Mouse (Mus musculus) urinary bladder, adult 18-20 months (tissue): ENCODE measurements around the gene Txnrd1.

ENCODE experiments used
- DNase-seq, 2 experiments: peaks; one replicate each; pipeline ENCODE4 v3.0.0; 2022; ENCODE audit warnings: low spot score in 2 of 2, mixed read lengths in 2 of 2

The Txnrd1 gene

DNA sequence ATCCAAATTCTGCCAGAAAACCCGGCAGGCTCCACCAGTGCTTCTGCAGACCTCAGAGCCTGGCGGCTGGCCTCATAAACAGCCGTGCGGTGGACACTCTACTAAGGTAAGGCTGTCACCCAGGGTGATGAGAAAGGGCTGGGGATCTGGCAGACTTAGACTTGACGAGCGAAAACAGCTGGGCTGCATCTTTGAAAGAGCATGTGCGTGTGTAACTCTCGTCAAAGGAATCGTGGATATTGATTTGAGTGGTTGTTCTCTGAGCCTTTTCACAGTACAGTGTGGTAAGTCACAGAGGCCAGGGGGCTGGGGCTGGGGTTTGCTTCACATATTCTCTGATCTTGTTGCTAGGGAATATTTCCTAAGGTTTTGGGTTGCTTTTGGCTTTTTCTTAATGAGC, at the start of gene Txnrd1:
Txnrd1 (plus strand) TSS at position 26 of the 400 bp plus-strand sequence.
- DNase-seq = no peak

DNA sequence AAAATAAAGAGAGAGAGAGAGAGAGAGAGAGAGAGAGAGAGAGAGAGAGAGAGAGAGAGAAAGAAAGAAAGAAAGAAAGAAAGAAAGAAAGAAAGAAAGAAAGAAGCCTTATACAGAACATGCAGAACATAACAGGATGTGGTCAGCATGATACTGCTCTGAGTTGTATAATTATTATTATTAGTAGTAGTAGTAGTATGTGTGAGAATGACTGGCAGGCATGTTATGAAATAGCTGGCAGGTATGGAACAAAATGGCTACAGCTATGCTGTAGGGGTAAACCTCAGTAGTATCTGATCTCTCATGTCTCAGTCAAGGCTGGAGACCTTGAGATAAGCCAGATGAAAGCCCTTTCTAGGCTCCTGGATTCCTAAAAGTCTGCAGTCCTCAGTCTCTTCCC, 44.6 kb upstream of the Txnrd1 start:
- no peak for DNase-seq

DNA sequence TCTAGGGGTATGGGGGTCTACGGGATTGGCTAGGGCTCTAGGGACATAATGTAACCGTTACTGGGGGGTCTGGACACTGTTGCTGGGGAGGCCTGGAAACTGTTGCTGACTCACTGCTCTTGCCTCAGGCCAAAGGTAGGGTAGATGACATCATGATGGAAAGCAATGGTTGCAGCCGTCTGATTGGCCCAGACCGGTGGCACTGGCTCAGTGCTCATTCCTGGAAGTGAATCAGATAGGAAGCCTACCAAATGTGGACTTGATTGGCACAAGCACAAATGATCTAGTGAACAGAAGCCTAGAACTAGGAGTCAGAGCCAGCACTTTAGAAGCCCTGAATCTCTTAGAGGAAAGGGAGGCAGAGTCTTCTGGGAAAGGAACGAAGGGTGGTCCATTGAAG, 43.2 kb upstream of the Txnrd1 start:
- no peak for DNase-seq

DNA sequence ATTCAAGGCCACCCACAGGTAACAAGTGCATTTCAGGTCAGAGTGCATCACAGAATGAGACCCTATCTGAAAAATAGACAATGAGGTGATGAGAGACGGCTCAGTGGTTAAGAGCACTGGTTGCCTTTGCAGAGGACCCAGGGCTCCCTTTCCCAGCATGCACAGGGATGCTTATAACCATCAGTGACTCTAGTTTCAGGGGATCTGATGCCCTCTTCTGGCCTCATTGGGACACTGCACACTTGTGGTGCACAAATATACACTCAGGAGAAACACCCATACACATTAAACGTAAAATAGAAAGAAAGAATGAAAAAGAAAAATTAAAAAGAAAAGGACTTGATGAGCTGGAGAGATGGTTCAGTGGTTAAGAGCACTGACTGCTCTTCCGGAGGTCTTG, 42.0 kb upstream of the Txnrd1 start:
- no peak for DNase-seq

DNA sequence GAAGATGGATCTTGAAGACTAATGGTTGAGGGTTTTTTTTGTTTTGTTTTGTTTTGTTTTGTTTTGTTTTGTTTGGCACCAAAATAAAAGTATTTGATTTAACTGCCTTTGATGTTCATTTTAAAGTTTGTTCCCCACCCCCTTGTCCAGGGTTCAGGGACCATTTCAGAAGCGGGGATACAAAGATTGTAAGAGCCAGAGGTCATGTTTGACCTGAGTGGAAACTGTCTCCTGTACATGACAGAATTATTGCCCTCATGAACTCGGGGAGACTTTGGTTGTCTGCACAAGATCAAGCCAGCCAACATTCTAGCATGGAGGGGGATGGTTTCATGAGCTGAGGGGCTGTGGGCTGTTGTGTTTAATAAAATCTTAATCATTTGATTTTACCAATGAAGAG, 41.4 kb upstream of the Txnrd1 start:
- DNase-seq = no peak

DNA sequence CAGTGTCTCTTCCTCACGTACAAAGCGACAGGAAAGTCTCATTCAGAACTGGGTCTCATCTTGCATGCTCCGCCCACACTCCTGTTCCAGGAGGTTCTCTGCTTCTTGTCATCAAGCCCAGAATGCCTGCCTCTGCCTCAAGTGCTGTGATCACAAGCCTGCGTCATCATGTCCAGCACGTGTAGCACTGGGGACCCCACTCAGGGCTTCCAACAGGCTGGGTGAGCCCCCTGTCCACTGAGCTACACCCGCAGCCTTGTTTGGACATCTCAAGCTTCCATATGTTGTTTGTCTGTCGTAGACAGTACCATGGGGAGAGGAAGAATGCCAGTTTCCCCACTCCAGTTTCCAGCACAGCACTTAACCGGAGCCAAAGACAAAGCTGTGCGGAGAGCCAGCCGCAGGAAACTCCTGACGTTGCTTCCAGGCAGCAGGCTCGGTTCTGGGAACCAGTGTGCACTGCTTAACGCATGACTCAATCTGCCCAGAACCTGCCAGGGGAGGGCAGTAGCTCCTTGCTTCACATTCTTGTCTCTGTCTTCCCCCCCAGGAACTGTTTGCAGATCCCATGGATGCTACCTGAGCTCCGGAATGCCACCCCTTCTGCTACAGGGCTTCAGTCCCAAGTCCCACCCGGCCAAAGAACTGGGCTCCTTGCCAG, 38.5 kb upstream of the Txnrd1 start:
- DNase-seq = peak; percentile 62 to 68

DNA sequence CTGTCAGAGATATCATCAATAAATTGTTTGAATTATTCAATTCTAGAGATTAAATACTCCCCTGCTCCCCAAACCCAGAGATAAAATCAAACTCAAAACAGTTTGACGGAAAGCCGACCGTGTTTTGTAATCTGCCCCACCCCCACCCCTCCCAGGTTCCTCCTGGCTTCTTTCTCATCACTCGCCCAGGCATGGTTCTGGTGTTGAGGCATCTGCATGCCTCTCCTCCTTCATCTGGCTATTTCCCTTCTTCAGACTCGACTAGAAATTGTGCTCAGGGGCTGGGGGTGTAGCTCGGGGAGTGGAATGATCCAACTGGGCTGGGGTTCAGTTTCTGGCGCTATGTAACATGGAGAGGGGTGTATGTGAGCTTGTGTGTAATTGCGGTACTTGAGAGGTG, 38.0 kb upstream of the Txnrd1 start:
- no peak for DNase-seq

DNA sequence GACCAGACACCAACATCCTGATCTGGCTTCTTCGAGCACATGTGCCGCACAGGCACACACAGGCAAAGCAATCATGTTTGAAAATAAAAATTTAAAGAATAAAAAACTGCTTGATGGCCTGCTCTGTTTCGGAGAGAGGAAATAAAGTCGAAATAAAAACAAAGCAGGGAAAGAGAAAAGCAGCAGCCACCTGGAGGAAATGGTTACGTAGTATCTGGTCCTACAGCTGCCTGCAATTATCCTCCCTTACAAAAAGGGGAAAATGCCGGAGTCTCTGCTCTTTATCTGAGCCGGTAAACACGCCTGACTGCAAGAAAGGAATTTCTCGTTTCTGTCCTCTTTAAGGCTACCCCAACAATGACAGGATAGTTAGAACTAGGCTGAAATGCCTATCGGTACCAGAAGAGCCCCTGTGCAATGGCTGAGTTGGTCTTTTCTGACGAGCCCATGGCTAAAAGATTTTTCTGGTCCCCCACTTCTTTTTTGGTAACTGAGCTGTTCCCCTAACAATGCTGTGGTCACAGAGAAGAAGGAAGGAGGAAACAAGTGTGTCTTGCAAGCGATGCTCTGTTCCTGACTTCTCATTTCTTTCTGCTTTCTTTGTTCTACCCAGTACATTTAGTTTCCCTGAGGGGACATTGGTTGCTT, 37.2 kb upstream of the Txnrd1 start:
- no peak for DNase-seq

DNA sequence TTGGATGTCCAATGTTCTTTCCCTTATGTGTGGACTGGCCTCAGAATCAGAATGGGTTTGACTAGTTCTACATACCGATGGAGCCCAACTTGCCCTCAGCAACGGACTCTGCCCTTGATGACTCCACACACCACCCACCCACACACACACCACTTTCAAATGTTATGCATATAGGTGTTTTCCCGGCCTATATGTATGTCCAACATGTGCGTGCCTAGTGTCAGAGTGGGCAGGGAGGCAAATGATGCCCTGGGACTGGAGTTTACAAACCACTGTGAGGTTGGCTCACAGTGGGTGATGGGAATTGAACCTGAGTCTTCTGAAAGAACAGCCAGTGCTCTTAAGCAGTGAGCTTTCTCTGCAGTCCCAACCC, 36.6 kb upstream of the Txnrd1 start:
- DNase-seq = no peak

DNA sequence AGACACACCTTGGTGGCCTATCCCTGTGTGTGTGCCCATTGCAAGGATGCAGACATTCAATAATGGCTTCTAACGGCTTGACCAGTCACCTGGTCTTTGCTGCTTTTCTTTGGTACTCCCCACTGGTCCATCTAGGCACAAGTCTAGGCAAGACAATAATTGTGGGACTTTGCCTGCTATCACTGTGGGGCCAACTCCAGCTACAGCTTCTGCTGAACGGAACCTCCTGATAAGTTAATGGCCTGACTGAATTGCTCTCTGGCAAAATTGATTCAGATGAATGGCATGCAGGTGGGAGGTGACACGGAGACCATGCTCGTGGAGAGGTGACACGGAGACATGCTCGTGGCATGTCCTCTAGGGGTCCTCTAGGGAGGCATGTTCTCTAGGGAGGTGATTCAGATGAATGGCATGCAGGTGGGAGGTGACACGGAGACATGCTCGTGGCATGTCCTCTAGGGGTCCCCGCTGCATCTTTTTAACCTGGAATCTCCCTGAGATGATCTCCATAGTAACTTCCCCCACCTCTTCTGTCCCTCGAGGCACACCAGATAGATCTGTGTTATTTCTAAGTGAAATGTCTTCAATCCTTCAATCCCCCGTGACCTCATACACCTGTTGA, 35.3 kb upstream of the Txnrd1 start:
- DNase-seq = no peak

DNA sequence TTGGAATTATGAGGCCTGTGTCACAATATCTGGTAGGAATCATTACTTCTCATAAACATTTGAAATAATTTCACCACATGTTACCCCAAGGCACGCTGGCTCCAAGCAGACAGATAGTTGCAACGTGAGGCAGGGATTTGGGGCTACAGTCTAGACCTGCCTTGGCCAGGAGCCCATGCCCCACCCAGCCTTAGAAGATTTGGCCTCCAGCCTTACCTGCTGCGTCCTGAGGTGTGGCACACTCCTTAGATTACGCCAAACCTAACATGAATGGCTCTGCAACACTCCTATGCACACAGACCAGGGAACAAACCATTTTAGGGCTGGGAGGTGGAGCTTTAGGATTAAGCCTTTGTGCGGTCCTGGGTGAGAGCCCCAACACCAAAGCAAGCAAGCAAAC, 33.7 kb upstream of the Txnrd1 start:
- no peak for DNase-seq

DNA sequence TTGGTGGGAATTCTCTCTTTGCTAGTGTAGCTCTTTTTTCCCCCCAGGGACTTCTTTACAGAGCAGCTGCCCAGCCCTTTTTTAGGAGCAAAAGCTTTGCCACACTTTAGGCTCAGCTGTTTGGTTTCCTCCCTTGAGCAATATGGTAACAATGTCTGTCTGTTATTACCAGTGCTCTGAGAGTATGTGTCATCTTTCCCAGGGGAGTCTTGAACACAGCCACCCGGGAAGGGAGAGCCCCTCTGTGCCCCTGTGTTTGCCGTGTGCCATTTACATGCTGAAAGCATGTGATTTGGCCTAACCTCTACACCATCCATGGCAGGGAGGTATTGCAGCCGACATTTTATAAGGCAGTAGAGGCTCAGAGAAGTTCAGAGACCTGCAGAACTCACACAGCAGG, 29.4 kb upstream of the Txnrd1 start:
- DNase-seq = no peak

DNA sequence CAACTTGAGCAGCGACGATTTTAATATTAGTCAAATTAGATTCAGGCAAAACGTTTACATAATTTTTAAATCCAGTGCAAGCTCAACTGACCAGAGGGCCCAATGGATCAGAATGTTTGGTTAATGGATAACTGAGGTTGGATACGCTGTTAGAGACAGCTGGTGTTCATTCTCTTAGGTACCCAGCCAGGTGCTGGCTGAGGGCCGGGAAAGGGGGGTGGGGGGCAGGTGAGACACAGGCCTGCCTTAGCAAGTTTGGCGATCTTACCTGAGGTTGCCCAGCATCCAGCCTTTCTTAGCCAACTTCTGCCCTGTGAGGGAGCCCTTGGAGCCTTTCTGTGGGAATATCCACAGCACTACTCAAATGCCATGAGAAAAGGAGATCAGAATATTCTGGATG, 28.6 kb upstream of the Txnrd1 start:
- DNase-seq = no peak

DNA sequence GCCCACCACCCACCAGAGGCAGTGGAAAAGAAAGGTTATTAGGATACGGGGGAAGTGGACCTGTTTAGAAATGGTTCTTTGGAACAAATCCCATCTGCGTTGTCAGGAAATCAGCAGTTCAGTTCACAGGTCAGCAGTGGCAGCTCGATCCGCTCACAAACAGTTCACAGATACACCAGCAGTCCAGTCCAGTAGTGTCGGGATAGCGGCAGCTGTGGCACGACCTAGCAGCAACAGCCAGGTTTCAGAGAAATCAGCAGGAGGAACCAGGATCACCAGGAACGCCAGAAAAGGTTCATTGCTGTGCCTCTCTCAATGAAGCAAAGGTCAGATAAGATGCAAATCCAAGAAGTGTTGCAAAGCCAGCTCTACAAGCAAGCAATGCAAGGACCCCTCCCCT, 27.3 kb upstream of the Txnrd1 start:
- DNase-seq = no peak

DNA sequence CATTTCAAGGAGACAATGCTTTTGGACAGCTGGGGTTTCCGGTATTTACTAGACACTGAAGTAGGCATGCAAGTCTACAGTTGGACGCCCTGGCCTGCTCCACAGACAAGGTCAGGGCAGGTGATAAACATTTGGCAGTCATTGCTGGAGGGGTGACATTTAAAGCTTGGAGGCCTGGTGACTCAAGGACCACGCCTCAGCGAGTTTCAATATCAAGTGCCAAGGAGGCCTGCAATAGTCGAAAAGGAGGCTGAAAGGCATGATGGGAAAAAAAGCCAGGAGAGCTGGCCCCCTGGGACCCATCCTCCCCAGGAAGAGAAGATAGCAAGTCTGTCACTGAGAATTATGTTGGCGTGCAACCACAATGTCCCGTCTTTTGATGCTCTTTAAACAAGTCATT, 26.5 kb upstream of the Txnrd1 start:
- DNase-seq = no peak

DNA sequence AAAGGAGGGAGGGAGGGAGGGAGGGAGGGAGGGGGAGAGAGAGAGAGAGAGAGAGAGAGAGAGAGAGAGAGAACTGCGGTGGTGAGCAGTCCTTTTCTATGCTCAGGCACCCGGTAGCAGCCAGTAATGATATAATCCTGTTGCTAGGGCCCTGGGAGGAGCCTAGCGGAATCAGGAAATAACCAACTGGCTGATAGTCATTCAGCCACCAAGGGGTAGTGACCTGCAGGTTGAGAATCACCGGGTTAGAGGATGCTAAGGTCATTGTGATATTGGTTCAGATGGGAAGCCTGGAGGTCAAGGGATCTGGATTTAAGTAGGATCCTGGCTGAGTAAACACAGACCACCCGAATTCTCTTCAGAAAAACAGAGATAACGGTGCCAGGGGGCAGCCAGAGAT, 25.6 kb upstream of the Txnrd1 start:
- no peak for DNase-seq

DNA sequence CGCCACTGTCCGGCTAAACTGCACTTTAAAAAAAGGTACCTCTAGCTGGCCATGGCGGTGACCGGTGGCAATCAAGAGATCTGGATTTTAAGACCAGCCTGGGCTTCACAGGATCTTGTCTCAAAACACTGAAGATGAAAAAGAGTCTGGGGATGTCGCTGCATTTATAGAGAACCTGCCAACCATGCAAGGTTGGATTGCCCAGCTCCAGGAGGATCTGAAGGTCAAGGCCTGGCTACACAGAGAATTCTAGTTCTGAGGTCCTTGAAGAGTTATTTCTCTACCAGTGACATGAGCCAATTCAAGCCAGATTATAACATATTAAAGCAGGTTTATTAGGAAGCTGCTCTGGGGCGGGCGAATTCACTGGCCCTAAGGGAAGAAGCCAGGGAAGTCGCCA, 24.9 kb upstream of the Txnrd1 start:
- DNase-seq = no peak

DNA sequence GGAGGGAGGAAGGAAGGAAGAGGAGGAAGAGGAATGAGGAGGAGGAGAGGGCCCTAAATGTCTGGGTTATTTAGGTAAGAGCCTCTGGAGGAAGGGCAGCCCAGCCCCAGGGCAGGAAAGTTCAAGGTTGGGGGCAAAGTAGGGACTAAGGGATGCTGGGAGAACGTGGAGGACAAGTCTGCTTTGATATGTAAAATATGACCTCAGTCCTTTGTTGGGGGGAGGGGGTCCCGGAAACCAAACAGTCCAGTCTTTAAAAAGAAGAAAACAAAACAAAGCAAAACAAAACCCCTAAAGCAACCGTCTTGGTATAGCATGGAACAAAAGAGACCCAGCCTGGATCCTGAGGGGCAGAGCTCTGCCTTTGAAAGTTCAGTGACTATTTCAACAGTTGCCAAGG, 24.4 kb upstream of the Txnrd1 start:
- DNase-seq = no peak

DNA sequence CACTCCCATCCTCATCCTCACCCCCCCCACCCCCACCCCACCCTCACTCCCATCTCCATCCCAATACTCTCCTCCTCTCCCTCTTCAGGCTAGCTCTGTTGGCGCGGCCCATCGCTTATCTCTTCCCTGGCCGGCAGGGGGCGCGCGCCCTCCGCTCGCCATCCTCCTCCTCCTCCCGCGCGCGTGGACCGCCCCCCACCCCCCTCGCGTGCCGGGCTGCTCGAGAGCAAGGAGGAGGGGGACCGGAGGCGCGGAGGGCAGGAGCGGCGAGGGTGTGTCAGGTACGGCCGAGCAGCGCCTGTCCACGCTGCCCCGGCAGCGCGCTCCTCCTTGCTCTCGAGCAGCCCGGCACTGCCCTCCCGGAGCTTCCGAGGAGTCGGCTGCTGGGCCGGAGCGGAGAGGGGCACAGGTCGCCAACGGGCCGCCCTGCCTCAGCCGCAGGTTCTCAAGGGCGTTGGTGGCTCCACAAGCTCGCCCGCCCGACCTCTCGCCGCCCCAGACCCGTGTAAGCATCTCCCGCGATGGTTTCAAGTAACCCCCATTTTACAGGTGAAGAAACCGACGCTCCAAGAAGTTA, 21.8 kb upstream of the Txnrd1 start:
- peak; percentile 61 to 66 for DNase-seq

DNA sequence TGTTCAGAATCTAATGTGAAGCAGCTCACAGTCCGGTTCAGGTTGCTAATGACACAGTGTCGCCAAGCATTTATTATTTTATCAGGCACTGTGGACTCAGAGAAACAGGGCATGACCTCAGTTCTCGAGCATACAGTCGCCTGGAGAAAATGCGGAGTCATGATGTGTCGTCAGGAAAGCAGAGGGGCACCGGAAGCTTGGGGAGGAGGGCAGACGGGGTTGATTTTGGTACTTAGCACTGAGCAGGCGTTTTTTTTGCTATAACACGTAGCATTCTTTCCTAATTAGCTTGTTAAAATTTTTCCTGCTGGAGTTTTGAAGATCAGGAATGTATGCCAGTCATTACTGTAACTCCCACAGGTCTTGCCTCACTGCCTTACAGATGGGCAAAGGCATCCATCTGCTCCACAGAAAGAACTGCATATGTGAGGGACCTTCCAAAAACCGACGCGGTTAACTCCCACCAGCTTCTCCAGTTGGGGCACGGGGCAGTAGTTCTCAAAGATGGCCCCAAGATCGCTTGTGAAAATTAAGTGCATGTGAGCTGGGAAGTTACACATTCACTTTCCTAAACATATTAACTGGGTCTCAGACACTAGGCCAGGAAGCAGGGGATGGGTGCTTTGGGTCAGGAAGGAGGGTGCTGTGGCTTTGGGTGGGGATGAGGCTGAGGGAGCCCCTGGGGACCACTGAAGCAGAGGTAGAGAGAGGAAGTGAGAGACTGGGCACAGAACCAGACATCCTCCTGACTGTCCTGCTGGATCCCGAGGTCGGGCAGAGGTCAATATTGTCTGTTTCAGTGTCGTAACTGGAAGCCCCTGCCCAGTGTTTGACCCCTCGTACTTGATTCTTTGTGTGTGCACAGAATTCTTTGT, 19.4 kb upstream of the Txnrd1 start:
- DNase-seq = no peak

DNA sequence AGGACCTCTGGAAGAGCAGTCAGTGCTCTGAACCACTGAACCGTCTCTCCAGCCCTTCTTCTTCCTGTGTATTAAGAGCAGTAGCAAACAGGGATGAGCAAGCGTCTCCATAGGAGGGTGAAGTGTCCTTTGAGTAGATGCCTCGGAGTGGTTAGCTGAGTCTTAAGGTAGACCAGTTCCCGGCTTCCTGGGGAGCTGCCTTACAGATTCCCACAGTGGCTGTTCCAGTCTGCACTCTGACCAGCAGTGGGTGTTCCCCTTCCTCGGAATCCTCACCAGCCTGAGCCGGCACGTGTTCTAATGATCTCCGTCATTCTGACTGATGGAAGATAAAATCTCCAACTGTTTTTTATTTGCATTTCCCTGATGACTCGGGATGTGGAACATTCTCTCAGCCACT, 17.3 kb upstream of the Txnrd1 start:
- no peak for DNase-seq

DNA sequence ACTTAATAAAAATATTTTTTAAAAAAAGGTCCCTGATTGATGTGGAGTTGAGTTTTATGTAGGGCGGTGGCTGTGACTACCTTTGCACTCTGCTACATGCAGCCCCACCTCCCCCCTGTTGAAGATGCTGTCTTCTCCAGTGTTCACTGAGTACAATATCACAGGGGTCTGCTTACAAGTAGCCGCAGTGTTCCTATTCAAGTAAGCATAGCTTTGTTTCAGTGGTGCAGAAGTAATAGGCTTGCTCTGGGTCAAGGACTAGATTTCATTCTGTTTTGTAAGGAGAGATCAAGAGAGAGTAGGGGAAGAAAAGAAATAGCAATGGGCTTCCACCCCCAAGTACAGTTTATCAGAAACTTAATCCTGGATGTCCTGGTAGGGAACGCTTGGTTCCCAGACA, 16.2 kb upstream of the Txnrd1 start:
- no peak for DNase-seq
